Mouse (Mus musculus): Measurements from ENCODE around the gene Eno1.

DNA sequence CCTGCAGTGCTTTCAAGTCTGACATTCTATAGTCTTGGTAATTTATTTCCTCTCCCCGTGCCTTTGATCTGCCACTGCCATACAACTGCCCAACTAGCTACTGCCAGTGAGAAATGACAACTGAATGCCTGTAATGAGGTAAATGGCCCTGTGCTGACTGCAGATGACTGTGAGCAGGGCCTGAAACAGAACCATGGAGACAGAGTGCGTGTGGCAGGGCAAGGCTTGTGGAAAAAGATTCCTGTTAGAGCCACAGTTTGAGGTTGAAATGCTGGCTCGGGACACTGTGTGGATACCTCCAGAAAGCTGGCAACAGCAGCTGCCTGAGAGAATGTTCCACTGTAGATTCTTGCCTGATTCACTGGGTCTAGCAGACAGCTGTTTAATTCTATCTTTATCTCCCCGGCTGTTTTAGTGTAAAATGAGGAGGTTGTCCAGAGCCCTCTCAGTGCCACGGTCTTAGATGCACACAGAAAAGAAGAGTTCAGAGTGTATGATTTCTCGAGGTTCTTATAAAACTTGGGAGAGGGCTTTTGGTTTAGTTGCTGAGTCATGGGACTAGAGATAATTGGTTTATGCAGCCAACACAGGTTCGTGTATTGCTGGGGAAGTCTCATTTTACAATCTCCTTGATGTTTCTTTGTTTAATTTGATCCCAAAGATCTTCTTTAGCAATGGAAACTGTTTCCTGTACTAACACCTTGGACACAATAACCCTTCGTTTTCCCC is 1.8 kb upstream of the Eno1 start:
- TF ChIP-seq CTCF (IDR thresholded peaks at IDR 0.05; ENCODE audit: low read depth, low read length) (no peak), POLR2A (IDR thresholded peaks at IDR 0.05; ENCODE audit: borderline replicate concordance, low read depth, low read length) (no peak)

Measured in bone marrow macrophage, adult 2 months (primary cell).